Mouse (Mus musculus) lung, adult 2 months (tissue): ENCODE data around the gene Txndc5.

Source experiments
- CTCF ChIP-seq: fragments of 200-500 bp; IDR thresholded peaks from 2 replicates; pipeline ENCODE4 v1.5.1; 2011; ENCODE audit warnings: mild to moderate bottlenecking, low read length, control low read depth; ENCODE audit not compliant: insufficient read depth
- POLR2A ChIP-seq: fragments of 200-500 bp; IDR thresholded peaks from 2 replicates; pipeline ENCODE4 v1.6.1; 2011; ENCODE audit warnings: low read depth, mild to moderate bottlenecking, control low read depth, low read length, borderline replicate concordance; ENCODE audit errors: extremely low read depth

DNA sequence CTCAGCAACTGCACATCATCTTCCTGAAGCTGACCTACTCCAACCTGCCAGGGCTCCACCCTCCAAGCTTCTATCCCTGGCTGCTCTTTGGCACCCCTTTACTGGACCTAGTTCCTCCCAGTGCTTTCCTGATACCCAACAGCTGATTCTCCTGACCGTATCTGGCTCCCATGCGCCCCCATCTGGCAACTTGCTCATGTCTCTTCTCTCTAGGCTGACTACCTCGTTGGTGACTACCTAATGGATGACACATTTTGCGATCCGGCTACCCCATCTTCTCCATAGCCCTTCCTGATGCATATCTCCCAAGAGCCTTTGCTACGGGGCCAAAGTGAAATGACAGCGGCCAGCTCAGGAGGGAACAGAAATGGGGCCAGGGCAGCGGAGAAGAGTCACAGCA lies 22.3 kb downstream of the Txndc5 start:
- no peak for TF ChIP-seq POLR2A
- TF ChIP-seq CTCF, result peak; percentile 51; the same call in 1 of the 2 replicates
